Mouse (Mus musculus): Measurements from ENCODE around the gene Atxn2. TPM values are rescaled to one million over a fixed set of nuclear protein-coding genes. Genes with fewer than 3 reads are reported as not detected.
"Not testable (repeated sequence)": the region's sequence is repeated elsewhere in the genome, so short reads cannot be mapped to it uniquely, and the experiment has no call there.

Atxn2 gene
- polyA plus RNA-seq, 1 experiment from 2014 or later = 30.0 TPM

GRCm38 (mm10) chr5:121742915-121743314 is 31.8 kb downstream of the Atxn2 start:
- ATAC-seq (ENCODE audit: low read depth) = no peak
- Histone ChIP-seq H3K9me3 (ENCODE audit: control insufficient read depth, low read length) (no peaks in the 10 kb centered on the region), H3K27me3 (ENCODE audit: control insufficient read depth, insufficient read depth, low read depth, low read length) (no peaks in the 10 kb centered on the region), H3K4me3 (ENCODE audit: low read length) (no peak overlapping the region), H3K36me3 (ENCODE audit: control insufficient read depth, insufficient read depth, low read length) (no peaks in the 10 kb centered on the region), H3K27ac (ENCODE audit: low read length) (no peak overlapping the region), H3K4me2 (ENCODE audit: low read depth, low read length) (no peak overlapping the region), H3K4me1 (replicated peaks; ENCODE audit: control insufficient read depth, insufficient read depth, low read length) (0 out of 2 replicates have a peak, but pooled peaks cover 2% of the 10 kb centered on the region), H3K9ac (ENCODE audit: low read length) (no peak overlapping the region)
- 98% methylated on average over 2 of the region's 2 CpGs for WGBS

- H3K4me2 ChIP-seq (ENCODE audit: low read depth, low read length); H3K27me3 ChIP-seq (ENCODE audit: control insufficient read depth, insufficient read depth, low read depth, low read length); H3K9me3 ChIP-seq (ENCODE audit: control insufficient read depth, low read length); H3K9ac ChIP-seq (ENCODE audit: low read length); H3K27ac ChIP-seq (ENCODE audit: low read length); H3K4me1 ChIP-seq (replicated peaks; ENCODE audit: control insufficient read depth, insufficient read depth, low read length); ATAC-seq (ENCODE audit: low read depth); H3K4me3 ChIP-seq (ENCODE audit: low read length): not testable (repeated sequence)
- WGBS = 91% methylated on average over 4 of the region's 4 CpGs
- H3K36me3 ChIP-seq (ENCODE audit: control insufficient read depth, insufficient read depth, low read length) = peaks cover 10% of the 10 kb centered on the region
Observed at GRCm38 (mm10) chr5:121747884-121748594, 36.9 kb downstream of the Atxn2 start.

- Histone ChIP-seq H3K27me3 (ENCODE audit: control insufficient read depth, insufficient read depth, low read depth, low read length) (no peaks in the 10 kb centered on the region), H3K4me2 (ENCODE audit: low read depth, low read length) (no peak overlapping the region), H3K4me1 (replicated peaks; ENCODE audit: control insufficient read depth, insufficient read depth, low read length) (no peaks in the 10 kb centered on the region), H3K4me3 (ENCODE audit: low read length) (no peak overlapping the region), H3K36me3 (ENCODE audit: control insufficient read depth, insufficient read depth, low read length) (peaks cover 12% of the 10 kb centered on the region), H3K9ac (ENCODE audit: low read length) (no peak overlapping the region), H3K27ac (ENCODE audit: low read length) (no peak overlapping the region), H3K9me3 (ENCODE audit: control insufficient read depth, low read length) (no peaks in the 10 kb centered on the region)
- WGBS = 95% methylated on average over 2 of the region's 2 CpGs
- ATAC-seq (ENCODE audit: low read depth) = no peak
Observed at GRCm38 (mm10) chr5:121749633-121750032, 38.5 kb downstream of the Atxn2 start.

DNA sequence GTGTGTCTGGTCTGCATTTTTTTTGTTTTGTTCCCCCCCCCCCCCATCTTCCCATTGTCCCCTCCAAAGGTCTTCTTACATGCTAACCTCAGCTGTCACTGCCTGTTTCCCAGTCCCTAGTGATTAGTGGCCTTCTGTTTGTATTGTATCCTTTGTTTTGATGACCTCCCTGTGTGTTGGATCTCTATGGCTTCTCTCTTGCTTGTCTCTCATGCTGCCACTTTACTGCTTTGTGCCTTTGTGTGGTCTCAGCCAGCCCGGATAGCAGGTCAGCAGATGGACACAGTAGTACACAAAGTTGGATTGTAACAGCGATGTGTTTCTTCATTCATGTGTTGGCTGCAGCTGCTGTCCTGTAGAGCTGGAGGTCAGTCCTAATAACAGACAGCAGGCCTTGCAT is 46.8 kb downstream of the Atxn2 start:
- peaks cover 2% of the 10 kb centered on the region for H3K36me3 ChIP-seq (ENCODE audit: control insufficient read depth, insufficient read depth, low read length)
- no peaks in the 10 kb centered on the region for H3K27me3 ChIP-seq (ENCODE audit: control insufficient read depth, insufficient read depth, low read depth, low read length)
- no peaks in the 10 kb centered on the region for H3K9me3 ChIP-seq (ENCODE audit: control insufficient read depth, low read length)
- ATAC-seq (ENCODE audit: low read depth) = no peak
- H3K4me3 ChIP-seq (ENCODE audit: low read length) = no peak overlapping the region
- WGBS = 77% methylated on average over 2 of the region's 2 CpGs
- no peak overlapping the region for H3K9ac ChIP-seq (ENCODE audit: low read length)
- H3K4me2 ChIP-seq (ENCODE audit: low read depth, low read length) = no peak overlapping the region
- H3K4me1 ChIP-seq (replicated peaks; ENCODE audit: control insufficient read depth, insufficient read depth, low read length) = no peaks in the 10 kb centered on the region
- H3K27ac ChIP-seq (ENCODE audit: low read length) = no peak overlapping the region

GRCm38 (mm10) chr5:121758341-121758740 is 47.2 kb downstream of the Atxn2 start:
- Histone ChIP-seq H3K4me3 (ENCODE audit: low read length) (no peak overlapping the region), H3K4me2 (ENCODE audit: low read depth, low read length) (no peak overlapping the region), H3K9ac (ENCODE audit: low read length) (no peak overlapping the region), H3K27ac (ENCODE audit: low read length) (no peak overlapping the region), H3K4me1 (replicated peaks; ENCODE audit: control insufficient read depth, insufficient read depth, low read length) (no peaks in the 10 kb centered on the region), H3K36me3 (ENCODE audit: control insufficient read depth, insufficient read depth, low read length) (peaks cover 2% of the 10 kb centered on the region; the same call in 1 of the 2 replicates), H3K27me3 (ENCODE audit: control insufficient read depth, insufficient read depth, low read depth, low read length) (no peaks in the 10 kb centered on the region), H3K9me3 (ENCODE audit: control insufficient read depth, low read length) (no peaks in the 10 kb centered on the region)
- ATAC-seq (ENCODE audit: low read depth) = no peak
- WGBS = 92% methylated on average over 4 of the region's 4 CpGs

- no peak for ATAC-seq (ENCODE audit: low read depth)
- no peaks in the 10 kb centered on the region for H3K36me3 ChIP-seq (ENCODE audit: control insufficient read depth, insufficient read depth, low read length)
- WGBS = 84% methylated on average over 4 of the region's 4 CpGs
Observed at GRCm38 (mm10) chr5:121759921-121760320, 48.8 kb downstream of the Atxn2 start.

GRCm38 (mm10) chr5:121761459-121761858 is 50.3 kb downstream of the Atxn2 start:
- H3K9ac ChIP-seq (ENCODE audit: low read length) = no peak overlapping the region
- WGBS = 84% methylated on average over 7 of the region's 7 CpGs
- no peaks in the 10 kb centered on the region for H3K36me3 ChIP-seq (ENCODE audit: control insufficient read depth, insufficient read depth, low read length)
- no peak overlapping the region for H3K27ac ChIP-seq (ENCODE audit: low read length)
- H3K9me3 ChIP-seq (ENCODE audit: control insufficient read depth, low read length) = no peaks in the 10 kb centered on the region
- no peak overlapping the region for H3K4me3 ChIP-seq (ENCODE audit: low read length)
- no peak overlapping the region for H3K4me2 ChIP-seq (ENCODE audit: low read depth, low read length)
- peaks cover 4% of the 10 kb centered on the region; the same call in 1 of the 2 replicates for H3K4me1 ChIP-seq (replicated peaks; ENCODE audit: control insufficient read depth, insufficient read depth, low read length)
- H3K27me3 ChIP-seq (ENCODE audit: control insufficient read depth, insufficient read depth, low read depth, low read length) = no peaks in the 10 kb centered on the region
- ATAC-seq (ENCODE audit: low read depth) = no peak

More at GRCm38 (mm10) chr5:121759921-121760320, 48.8 kb downstream of the Atxn2 start:
- H3K27me3 ChIP-seq (ENCODE audit: control insufficient read depth, insufficient read depth, low read depth, low read length) = no peaks in the 10 kb centered on the region
- no peaks in the 10 kb centered on the region for H3K9me3 ChIP-seq (ENCODE audit: control insufficient read depth, low read length)
- H3K4me1 ChIP-seq (replicated peaks; ENCODE audit: control insufficient read depth, insufficient read depth, low read length) = no peaks in the 10 kb centered on the region
- H3K4me3 ChIP-seq (ENCODE audit: low read length) = no peak overlapping the region
- H3K4me2 ChIP-seq (ENCODE audit: low read depth, low read length) = no peak overlapping the region
- H3K27ac ChIP-seq (ENCODE audit: low read length) = no peak overlapping the region
- H3K9ac ChIP-seq (ENCODE audit: low read length) = no peak overlapping the region

DNA sequence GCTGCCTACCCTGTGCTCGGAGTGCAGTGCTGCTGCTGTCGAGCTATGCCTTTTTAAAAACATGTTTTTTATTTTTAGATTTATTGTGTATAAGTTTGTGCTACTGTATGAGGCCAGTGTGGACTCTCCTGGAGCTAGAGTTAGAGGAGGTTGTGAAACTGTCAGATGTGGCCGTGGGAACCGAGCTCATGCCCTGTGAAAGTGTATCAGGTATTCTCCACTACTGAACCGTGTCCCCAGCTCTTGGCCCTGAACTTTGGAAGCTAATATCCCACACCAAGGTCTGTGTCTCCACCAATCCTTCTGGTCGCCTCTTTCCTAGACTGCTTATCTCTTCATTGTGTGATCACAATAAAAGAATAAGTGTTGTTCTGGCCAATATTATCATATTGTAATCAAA is 51.8 kb downstream of the Atxn2 start:
- no peak overlapping the region for H3K4me2 ChIP-seq (ENCODE audit: low read depth, low read length)
- 90% methylated on average over 6 of the region's 6 CpGs for WGBS
- no peak overlapping the region for H3K4me3 ChIP-seq (ENCODE audit: low read length)
- no peak for ATAC-seq (ENCODE audit: low read depth)
- no peak overlapping the region for H3K9ac ChIP-seq (ENCODE audit: low read length)
- no peaks in the 10 kb centered on the region for H3K27me3 ChIP-seq (ENCODE audit: control insufficient read depth, insufficient read depth, low read depth, low read length)
- H3K9me3 ChIP-seq (ENCODE audit: control insufficient read depth, low read length) = no peaks in the 10 kb centered on the region
- peaks cover 4% of the 10 kb centered on the region; the same call in 1 of the 2 replicates for H3K4me1 ChIP-seq (replicated peaks; ENCODE audit: control insufficient read depth, insufficient read depth, low read length)
- no peaks in the 10 kb centered on the region for H3K36me3 ChIP-seq (ENCODE audit: control insufficient read depth, insufficient read depth, low read length)
- no peak overlapping the region for H3K27ac ChIP-seq (ENCODE audit: low read length)

DNA sequence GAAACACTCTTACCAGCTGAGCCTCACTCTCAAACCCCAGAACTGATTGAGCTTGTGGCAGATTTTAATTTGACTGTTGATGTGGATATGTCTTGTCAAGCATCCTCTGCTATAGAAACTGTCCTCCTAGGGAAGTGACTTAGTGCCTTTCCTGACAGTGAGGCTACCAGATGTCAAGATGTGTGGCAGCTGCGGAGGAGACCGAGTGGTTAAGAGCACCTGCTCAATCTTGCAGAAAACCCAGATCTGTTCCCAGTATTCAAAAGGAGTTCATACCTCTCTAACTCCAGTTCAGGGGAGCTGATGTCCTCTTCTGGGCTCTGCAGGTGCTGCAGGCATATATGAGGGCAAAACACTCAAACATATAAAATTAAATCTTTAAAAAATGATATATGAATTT is 53.9 kb downstream of the Atxn2 start:
- H3K9ac ChIP-seq (ENCODE audit: low read length) = no peak overlapping the region
- H3K36me3 ChIP-seq (ENCODE audit: control insufficient read depth, insufficient read depth, low read length) = no peaks in the 10 kb centered on the region
- no peak overlapping the region for H3K27ac ChIP-seq (ENCODE audit: low read length)
- H3K4me3 ChIP-seq (ENCODE audit: low read length) = no peak overlapping the region
- 85% methylated on average over 2 of the region's 2 CpGs for WGBS
- no peaks in the 10 kb centered on the region for H3K27me3 ChIP-seq (ENCODE audit: control insufficient read depth, insufficient read depth, low read depth, low read length)
- no peak for ATAC-seq (ENCODE audit: low read depth)
- no peak overlapping the region for H3K4me2 ChIP-seq (ENCODE audit: low read depth, low read length)
- peaks cover 4% of the 10 kb centered on the region; the same call in 1 of the 2 replicates for H3K4me1 ChIP-seq (replicated peaks; ENCODE audit: control insufficient read depth, insufficient read depth, low read length)
- no peaks in the 10 kb centered on the region for H3K9me3 ChIP-seq (ENCODE audit: control insufficient read depth, low read length)

Measured in lung, embryonic 16.5 days (tissue).